Mouse (Mus musculus) kidney, postnatal 36 days (tissue): ENCODE data around the gene Il22ra2.

Source experiments
- DNase-seq, 2 experiments: peaks; one replicate each; pipeline ENCODE4 v3.0.0; 2021 to 2022; ENCODE audit warnings: mixed read lengths in 2 of 2

Il22ra2 gene

DNA sequence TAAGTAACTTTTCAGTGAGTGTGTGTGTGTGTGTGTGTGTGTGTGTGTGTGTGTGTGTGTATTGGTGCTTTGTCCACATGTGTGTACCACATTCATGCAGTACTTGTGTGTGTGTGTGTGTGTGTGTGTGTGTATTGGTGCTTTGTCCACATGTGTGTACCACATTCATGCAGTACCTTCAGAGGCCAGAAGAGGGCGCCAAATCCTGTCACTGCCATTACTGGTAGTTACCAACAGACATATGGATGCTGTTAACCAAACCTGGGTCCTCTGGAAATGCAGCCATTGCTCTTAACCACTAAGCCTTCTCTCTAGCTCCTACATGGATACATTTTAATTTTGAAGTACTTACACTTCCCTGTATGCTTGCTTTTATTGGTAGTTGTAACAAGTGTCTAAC is 20.3 kb upstream of the Il22ra2 start:
- peak; percentile 21 to 74 for DNase-seq

DNA sequence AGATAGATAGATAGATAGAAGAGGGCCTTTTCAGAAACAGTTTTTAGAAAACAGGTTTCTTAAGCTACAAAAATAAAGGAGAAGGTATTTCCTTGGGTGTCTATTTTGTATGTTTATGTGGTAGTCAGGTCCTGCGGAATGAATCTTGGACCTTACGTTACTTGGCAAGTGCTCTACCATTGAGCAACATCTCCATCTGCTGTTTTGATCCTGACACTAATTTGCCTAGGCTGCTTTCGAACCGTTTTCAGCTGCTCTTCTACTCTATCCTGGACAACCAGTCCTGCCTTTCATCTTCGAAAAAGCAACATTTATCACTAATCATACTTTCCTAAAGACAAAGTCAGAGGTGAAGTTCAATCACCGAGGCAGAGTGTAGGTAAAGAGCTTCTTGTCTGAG is 18.6 kb upstream of the Il22ra2 start:
- DNase-seq = no peak

DNA sequence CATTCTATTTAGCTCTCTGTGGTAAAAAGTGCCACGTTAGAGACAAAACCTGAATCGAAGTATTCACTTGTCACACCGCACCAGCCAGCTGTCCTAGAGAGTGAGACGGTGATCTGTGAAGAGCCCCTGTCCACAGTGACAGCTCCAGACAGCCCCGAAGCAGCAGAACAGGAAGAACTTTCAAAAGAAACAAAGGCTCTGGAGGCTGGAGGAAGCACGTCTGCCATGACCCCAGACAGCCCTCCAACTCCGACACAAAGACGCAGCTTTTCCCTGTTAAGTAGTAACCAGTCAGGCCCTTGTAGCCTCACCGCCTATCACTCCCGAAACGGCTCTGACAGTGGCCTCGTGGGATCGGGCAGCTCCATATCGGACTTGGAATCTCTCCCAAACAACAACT is 12.7 kb upstream of the Il22ra2 start:
- no peak for DNase-seq

DNA sequence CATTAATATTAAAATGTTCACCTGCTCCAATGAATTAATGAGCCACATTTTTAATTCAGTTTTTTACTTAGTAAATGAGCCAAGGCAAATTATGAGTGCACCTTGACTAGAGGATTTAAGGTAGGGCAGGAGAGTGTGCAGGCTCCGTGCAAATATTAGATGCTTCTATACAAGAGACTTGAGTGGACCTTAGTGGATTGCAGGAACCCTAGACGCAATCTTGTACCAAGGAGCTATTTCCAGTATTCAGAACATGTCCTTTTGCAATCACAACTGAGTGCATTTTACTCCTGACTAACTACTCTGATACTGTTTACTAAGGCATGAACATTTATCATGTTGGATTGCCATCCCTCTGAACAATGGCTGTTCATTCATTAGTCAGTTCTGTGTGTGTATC is 10.2 kb upstream of the Il22ra2 start:
- no peak for DNase-seq

- DNase-seq = peak in 1 of 2 experiments; percentile 27
These were observed 8.6 kb upstream of the Il22ra2 start for GRCm38 (mm10) chr10:19613111-19613753.

GRCm38 (mm10) chr10:19619736-19620135 is 2.1 kb upstream of the Il22ra2 start:
- no peak for DNase-seq

DNA sequence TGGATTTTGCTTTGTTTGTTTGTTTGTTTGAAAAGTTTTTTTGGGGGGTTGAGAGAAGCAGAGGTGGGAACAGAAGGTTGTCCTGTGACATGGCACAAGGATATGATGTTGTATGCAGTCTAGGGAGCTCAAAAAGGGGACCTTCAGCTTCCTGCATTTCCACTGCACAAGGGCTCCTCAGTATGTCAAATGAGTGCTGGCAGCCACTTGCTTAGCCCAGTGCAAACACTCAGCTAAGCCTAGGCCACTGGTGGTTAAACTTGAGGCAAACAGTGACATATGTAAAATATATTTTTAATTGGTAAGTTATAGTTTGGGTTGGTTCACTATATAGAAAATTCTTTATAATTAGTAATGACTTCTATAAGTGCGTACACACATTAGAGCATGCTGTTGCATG is 2.8 kb downstream of the Il22ra2 start:
- no peak for DNase-seq

- DNase-seq = no peak
These were observed 5.5 kb downstream of the Il22ra2 start for GRCm38 (mm10) chr10:19627342-19627741.

DNA sequence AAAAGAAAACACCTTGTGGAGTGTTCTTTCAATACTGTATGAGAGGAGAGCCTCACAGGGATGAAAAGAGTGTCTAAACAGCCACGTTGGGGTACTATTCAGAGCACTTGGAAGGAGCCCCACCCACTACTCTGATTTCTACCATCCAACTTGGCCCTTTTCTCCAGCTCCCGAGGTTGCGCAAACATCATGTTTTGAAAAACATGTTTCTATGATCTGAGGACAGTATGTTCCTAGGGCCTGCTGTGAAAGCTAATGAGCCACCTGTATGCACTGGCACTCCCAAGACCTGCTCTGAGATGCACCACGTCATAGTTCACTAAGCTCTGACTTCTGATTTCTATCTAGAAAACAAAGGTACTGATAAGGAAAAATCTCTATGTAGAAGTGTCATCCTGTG is 6.0 kb downstream of the Il22ra2 start:
- no peak for DNase-seq

DNA sequence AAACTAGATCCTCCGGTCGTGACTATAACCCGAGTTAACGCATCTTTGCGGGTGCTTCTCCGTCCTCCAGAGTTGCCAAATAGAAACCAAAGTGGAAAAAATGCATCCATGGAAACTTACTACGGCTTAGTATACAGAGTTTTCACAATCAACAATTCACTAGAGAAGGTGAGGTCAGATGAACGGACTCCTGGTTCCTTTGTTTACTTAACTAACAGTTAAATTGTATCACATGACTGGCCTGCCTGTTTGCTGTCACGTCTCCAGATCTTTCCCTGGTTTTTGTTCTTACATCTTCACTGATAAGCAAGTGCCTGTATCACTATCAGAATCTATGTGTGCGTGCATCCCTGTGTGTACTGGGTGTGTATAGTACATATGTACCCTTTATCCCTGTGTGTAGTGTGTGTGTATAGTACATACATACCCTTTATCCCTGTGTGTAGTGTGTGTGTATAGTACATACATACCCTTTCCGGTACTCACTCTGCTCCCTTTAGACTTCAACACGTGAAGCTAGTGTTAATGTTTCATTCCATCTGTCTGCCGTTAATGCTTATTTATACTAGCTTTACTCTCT is 9.9 kb downstream of the Il22ra2 start:
- no peak for DNase-seq

GRCm38 (mm10) chr10:19638851-19639250 is 17.1 kb downstream of the Il22ra2 start:
- DNase-seq = no peak

GRCm38 (mm10) chr10:19639630-19640029 is 17.8 kb downstream of the Il22ra2 start:
- no peak for DNase-seq

GRCm38 (mm10) chr10:19645119-19645518 is 23.3 kb downstream of the Il22ra2 start:
- no peak for DNase-seq

- DNase-seq = no peak
These were observed 35.6 kb downstream of the Il22ra2 start for GRCm38 (mm10) chr10:19657426-19657825.

DNA sequence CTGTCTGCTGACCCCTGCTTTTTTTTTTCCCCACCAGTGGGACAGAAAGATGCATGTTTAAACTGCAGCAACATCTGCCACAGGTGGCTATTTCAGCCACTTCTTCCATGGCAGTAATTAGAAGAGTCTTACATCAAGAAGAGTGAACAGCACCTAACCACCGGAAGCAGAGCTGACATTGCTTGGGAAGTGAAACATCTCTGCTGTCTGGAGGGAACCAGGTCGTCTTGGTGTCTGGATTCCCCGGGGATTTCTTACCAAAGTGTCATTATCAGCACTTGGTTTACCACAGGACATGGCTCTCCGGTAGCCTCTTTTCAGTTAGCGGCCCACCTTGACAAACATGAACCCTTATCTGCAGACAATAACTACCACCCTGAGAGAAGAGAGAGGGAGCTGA is 38.2 kb downstream of the Il22ra2 start:
- no peak for DNase-seq

- DNase-seq = no peak
These were observed 47.2 kb downstream of the Il22ra2 start for GRCm38 (mm10) chr10:19668973-19669372.

- DNase-seq = no peak
These were observed 50.2 kb downstream of the Il22ra2 start for GRCm38 (mm10) chr10:19672015-19672414.

DNA sequence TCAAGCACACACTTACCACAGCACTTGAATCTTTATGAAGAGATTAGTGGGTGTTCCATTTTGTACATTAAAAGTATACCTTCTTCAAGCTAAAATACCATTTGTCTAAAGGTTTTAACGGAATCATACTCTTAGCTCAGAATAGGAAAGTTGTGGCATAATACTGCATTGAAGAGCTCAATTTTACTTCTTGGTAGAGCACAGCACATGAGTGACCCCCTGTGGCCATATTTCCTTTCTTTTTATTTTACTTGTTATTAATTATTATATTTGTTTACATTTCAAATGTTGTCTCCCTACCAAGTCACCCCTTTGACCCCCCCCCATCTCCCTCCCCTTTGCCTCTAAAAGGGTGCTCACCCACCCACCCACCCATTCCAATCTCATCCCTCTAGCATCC is 51.3 kb downstream of the Il22ra2 start:
- no peak for DNase-seq
